Mouse (Mus musculus): ENCODE data around the gene Pdia2.
"Not testable (repeated sequence)": the region's sequence is repeated elsewhere in the genome, so short reads cannot be mapped to it uniquely, and the experiment has no call there.

The Pdia2 gene

DNA sequence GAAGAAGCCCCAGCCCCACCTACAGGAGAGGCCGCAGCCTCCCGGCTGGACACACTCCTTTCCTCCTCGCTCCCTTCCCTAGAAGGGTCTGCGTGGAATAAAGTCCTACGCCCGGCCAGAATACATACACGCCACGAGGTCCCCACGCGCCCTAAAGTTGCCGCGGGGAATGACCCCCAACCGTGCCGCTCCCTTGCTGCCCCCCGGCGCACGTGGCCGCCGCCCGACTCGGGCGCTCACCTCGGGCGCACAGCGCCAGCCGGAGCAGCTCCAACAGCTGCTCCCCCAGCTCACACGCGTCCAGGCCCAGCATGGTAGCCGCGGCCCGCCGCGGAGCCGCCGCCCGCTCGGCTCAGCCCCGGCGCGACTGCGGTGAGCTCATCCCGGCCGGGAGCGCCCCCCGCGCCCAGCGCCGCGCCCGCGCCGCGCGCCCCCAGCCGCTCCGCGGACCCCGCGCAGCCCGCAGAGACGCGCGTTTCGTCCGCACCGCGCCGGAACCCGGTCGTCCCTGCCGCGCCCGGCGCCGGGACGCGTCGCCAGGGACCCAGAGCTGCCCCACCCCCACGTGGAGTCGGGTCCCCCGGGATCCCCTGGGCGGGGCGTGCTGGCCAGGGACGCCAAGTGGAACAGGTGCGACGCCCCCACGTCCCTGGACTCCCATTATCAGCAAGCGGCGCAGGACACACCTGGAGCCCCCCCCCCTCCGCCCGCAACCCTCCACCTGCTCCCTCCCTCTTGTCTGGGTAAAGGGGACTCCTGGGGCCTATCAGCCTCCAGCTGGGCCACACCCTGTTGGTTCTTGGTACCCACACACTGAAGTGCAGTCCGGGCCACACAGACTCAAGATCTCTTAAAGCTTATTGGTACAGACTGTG is 2.2 kb upstream of the Pdia2 start:
- DNase-seq: peak; percentile 46 to 49

DNA sequence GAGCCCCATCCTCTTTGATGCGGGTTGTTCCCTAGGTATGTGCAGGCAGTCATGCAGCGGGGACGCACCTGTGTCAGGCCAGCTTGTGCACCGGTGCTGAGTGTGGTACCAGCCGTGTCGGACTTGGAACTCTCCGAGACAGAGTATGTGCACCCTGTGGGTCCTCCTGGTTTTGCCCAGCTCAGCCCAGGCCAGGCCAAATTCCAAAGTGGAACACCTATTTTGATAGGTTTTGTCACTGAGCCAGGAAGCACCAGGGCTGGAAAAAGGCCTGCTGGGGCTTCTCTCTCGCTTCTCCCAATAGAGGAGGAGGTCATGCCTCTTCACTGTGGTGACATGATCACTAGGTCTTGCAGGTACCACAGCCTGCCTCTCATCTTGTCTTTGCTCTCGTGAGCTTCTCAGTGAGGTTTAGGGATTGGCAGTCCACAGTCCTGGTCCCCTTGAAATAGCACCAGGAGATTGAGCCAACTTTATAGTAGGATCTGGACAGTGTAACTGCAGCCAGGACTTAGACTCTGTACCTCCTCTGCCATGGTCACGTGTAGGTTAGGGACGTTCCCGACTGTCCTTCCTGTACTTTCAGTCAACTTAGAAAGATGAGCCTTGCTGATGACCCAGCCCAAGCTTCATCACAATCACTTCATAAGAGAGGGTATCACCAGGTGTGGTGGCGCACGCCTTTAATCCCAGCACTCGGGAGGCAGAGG is 6.3 kb downstream of the Pdia2 start:
- no peak for DNase-seq

DNA sequence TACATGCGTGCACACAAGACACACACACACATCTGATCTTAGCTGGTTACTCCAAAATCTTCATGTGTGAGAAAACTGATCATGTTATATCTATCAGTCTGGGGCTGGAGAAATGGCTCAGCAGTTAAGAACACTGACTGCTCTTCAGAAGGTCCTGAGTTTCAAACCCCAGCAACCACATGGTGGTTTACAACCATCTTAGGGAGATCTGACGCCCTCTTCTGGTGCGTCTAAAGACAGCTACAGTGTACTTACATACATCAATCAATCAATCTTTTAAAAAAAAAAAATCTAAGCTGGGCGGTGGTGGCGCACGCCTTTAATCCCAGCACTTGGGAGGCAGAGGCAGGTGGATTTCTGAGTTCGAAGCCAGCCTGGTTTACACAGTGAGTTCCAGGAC is 7.4 kb downstream of the Pdia2 start:
- DNase-seq: not testable (repeated sequence)

DNA sequence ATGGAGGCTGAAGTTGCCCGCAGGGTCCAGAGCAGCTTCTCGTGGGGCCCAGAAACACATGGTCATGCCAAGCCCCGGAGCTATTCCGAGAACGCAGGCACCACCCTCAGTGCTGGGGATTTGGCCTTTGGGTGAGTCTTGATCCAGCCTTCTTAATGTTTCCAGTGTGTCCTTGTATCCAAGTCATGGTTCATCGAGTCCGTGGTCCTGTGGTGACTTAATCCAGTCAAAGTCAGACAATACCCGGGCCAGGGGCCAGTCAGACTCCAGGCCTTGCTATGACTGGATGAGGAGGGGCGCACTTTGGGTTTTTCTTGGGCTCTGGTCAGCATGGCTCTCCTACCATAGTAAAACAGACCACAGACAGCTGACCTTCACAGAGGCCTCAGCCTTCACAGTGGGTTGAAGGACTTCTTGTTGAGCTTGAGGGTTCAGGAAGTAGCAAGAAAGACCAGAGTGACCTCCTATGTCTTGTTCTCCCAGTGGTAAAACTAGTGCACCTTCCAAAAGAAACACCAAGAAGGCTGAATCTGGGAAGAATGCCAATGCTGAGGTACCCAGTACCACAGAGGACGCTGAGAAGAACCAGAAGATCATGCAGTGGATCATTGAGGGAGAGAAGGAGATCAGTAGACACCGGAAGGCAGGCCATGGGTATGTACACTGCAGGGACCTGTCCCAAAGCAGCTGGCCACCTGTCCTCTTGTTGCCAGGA is 10.6 kb downstream of the Pdia2 start:
- no peak for DNase-seq

DNA sequence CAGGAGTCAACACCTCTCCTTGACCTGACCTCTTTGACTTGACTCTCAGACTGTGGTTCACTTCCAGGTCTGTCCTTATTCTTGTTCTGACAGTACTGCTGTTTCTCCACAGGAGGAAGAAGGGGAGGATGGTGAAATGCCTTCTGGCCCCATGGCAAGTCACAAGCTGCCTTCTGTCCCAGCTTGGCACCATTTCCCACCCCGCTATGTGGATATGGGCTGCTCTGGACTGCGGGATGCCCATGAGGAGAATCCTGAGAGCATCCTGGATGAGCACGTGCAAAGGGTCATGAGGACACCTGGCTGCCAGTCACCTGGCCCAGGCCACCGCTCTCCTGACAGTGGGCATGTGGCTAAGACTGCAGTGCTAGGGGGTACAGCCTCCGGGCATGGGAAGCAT is 11.3 kb downstream of the Pdia2 start:
- DNase-seq: peak; percentile 51 to 59

DNA sequence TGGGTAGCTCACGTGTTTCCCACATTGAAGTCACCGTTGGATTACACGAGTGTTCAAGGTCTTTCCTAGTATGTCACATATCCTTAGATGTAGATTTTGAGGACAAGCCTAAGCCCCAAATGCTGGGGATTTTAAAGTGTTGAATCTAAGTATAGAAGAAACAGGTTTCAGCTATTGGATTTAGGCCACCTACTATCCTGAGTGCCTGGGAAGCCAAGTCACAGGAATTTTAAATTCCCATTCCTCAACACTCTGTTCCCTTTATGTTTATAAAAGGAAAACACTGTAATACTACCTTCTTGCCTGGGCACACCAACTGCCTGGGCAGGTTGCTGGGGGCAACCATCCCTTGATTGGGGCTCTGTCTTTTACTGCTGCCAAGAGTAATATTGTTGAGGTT is 17.7 kb downstream of the Pdia2 start:
- DNase-seq: no peak

DNA sequence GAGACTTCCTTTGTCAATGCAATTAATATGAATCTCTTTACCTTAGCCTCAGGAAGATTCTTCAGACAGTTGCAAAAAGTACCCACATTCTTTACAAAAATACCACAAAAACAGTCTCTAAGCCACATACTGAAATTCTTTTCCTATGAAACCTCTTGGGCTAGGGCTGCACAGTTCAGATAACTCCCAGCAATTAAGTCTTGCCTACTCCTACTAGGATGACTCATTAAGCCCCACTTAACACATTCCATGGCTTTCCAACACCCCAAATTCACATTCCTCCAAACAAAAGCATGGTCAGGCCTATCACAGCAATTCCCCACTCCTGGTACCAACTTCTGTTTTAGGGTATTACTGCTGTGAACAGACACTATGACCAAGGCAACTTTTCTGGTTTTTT is 20.3 kb downstream of the Pdia2 start:
- no peak for DNase-seq

DNA sequence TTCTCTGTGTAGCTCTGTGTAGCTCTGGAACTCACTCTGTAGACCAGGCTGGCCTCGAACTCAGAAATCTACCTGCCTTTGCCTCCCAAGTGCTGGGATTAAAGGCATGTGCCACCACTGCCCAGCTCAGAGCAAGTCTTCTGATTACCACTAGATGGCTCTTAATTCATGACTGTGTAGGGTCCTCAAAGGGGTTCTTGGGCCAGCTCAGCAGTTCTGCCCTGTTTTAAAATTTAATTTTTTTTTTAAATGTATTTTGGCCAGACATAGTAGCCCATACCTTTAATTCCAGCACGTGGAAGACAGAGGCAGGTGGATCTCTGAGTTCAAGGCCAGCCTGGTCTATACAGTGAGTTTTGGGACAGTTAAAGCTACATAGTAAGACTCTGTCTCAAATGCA is 23.6 kb downstream of the Pdia2 start:
- DNase-seq: not testable (repeated sequence)

DNA sequence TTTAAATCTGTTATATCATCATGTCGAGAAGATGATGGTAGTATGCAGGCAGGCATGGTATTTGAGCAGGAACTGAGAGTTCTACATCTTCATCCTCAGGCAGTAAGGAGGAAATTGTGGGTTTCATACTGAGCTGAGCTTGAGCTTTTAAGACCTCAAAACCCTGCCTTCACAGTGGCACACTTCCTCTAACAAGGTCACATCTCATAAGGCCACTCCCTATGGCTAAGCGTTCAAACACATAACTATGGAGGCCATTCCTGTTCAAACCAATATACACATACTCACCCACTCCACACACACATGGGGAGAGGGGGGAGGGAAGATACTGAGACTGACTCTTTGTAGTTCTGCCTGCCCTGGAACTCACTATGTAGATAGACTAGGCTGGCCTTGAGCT is 30.8 kb downstream of the Pdia2 start:
- DNase-seq: no peak

DNA sequence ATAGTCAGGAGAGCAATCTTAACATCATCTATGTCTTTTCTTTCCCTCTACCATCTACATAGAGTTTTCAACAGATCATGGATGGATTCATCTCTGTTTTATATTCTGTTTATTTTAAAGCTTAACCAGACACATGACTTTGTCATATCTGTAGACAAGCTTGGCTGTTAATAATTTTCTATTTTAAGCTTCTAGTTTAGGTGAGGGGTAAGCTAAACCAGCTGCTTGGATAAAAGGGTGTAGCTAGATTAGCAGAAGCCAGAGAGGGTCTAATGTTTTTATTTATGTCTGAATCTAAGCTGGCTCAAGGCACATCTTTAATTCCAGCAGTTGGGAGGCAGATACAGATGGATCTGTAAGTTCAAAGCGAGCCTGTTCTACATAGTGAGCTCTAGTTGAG is 36.2 kb downstream of the Pdia2 start:
- no peak for DNase-seq

DNA sequence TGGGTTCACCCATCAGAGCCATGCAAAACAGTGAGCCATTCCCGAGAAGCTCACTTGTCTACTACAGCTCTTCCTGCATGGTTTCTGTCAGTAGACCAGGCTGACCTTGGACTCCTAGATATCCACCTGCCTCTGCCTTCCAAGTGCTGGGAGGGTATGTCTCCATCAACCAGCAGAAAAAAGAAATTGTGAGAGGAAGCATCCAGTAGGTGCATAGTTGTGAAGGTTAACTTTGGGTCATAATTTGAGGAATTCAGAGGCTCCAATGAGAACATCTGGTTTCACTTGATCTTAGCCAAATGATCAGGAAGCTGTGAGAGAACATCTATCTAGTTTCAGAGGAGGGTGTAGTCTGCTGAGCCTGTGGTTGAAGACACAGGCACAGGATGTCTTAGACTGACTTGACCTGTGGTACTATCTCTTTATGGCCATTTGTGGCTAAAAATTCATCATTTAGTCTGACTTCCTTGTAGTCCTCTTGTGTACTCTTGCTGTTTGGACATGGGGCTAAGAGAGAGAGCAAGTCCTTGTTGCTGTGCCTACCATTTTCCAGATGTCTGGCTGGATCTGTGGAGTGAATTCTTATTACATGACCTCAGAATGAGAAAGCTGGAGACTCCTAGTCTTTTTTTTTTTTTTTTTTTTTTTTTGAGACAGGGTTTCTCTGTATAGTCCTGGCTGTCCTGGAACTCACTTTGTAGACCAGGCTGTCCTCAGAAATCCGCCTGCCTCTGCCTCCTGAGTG is 46.8 kb downstream of the Pdia2 start:
- no peak for DNase-seq

DNA sequence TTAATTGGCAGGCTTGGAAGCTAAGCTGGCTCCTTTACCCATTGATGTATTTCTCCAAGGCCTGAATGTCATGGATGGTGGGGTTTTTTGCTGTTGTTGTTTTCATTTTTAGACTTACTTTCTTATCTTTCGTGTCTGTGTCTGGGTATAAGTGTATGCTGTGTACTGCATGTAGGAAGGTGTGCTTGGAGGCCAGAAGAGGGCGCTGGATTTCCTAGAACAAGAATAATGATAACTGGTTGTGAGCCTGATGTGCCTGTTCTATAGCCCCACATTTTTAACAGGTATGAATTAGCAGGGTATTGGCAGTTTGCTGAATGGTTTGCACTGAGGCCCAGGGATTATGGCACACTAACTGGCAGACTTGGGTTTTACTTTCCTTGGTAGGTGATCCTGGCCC is 49.8 kb downstream of the Pdia2 start:
- no peak for DNase-seq

Data from cerebellum, postnatal 10 days (tissue).